Mouse (Mus musculus) ovary, postnatal 14 days (tissue): ENCODE measurements around the gene Prph.
"Not testable (repeated sequence)": the region's sequence is repeated elsewhere in the genome, so short reads cannot be mapped to it uniquely, and the experiment has no call there.

ENCODE experiments used
- DNase-seq: peaks from one replicate; pipeline ENCODE4 v3.0.0; 2022; ENCODE audit warnings: low spot score

The Prph gene

GRCm38 (mm10) chr15:99076011-99076410 lies 21.0 kb downstream of the Prph start:
- DNase-seq = not testable (repeated sequence)

GRCm38 (mm10) chr15:99078181-99078910 lies 23.4 kb downstream of the Prph start:
- no peak for DNase-seq

GRCm38 (mm10) chr15:99079804-99080203 lies 24.8 kb downstream of the Prph start:
- no peak for DNase-seq

- no peak for DNase-seq
Observed at GRCm38 (mm10) chr15:99082322-99082721, 27.3 kb downstream of the Prph start.

GRCm38 (mm10) chr15:99082840-99083239 lies 27.9 kb downstream of the Prph start:
- DNase-seq = no peak

- no peak for DNase-seq
Observed at GRCm38 (mm10) chr15:99083258-99083657, 28.3 kb downstream of the Prph start.

GRCm38 (mm10) chr15:99083867-99084557 lies 29.0 kb downstream of the Prph start:
- DNase-seq = no peak

GRCm38 (mm10) chr15:99084618-99085017 lies 29.6 kb downstream of the Prph start:
- DNase-seq = no peak

GRCm38 (mm10) chr15:99085997-99086396 lies 31.0 kb downstream of the Prph start:
- no peak for DNase-seq

- no peak for DNase-seq
Observed at GRCm38 (mm10) chr15:99087253-99088075, 32.5 kb downstream of the Prph start, which contains the start of gene C1ql4. TSS of gene C1ql4 (minus strand) at chr15:99087817.

GRCm38 (mm10) chr15:99088292-99088691 lies 33.3 kb downstream of the Prph start:
- DNase-seq = peak; percentile 79

- DNase-seq = no peak
Observed at GRCm38 (mm10) chr15:99089069-99089468, 34.1 kb downstream of the Prph start.

GRCm38 (mm10) chr15:99092870-99093269 lies 37.9 kb downstream of the Prph start, which contains the start of gene Dnajc22:
TSS of gene Dnajc22 (plus strand) at chr15:99093170.
- DNase-seq = no peak

- no peak for DNase-seq
Observed at GRCm38 (mm10) chr15:99093291-99094258, 38.6 kb downstream of the Prph start.

GRCm38 (mm10) chr15:99094631-99095270 lies 39.8 kb downstream of the Prph start:
- DNase-seq = no peak

GRCm38 (mm10) chr15:99095356-99095755 lies 40.4 kb downstream of the Prph start:
- DNase-seq = no peak

GRCm38 (mm10) chr15:99096061-99096793 lies 41.3 kb downstream of the Prph start:
- DNase-seq = no peak

GRCm38 (mm10) chr15:99096831-99097500 lies 42.0 kb downstream of the Prph start:
- DNase-seq = no peak

GRCm38 (mm10) chr15:99097840-99098492 lies 43.0 kb downstream of the Prph start:
- no peak for DNase-seq
